Mouse (Mus musculus) embryonic facial prominence, embryonic 13.5 days (tissue): ENCODE results near the gene Igf2r. TPM values are rescaled to one million over a fixed set of nuclear protein-coding genes. Genes with fewer than 3 reads are reported as not detected.
A peak's percentile ranks its signal among the peaks of the same experiment; 100 is the strongest.

Source experiments
- ATAC-seq: fragments of 200-750 bp; cut with Nextera tagmentation; 2 replicates; pipeline ENCODE4 v1.8.0; 2017; ENCODE audit warnings: low read depth; ENCODE audit not compliant: insufficient number of reproducible peaks, insufficient read depth, low FRiP score, low TSS enrichment
- H3K27ac ChIP-seq: fragments of 300-500 bp; sonication (generic); 2 replicates; pipeline ENCODE4 v1.5.1; 2015; ENCODE audit warnings: moderate library complexity, mild to moderate bottlenecking, inconsistent platforms
- H3K27me3 ChIP-seq: fragments of 300-500 bp; sonication (generic); 2 replicates; pipeline ENCODE4 v1.6.1; 2015; ENCODE audit warnings: mild to moderate bottlenecking, inconsistent platforms
- H3K36me3 ChIP-seq: fragments of 300-500 bp; sonication (generic); 2 replicates; pipeline ENCODE4 v1.6.1; 2015; ENCODE audit warnings: mild to moderate bottlenecking, inconsistent platforms
- H3K4me1 ChIP-seq: fragments of 300-500 bp; sonication (generic); 2 replicates; pipeline ENCODE4 v1.6.1; 2015; ENCODE audit warnings: inconsistent platforms
- H3K4me2 ChIP-seq: fragments of 300-500 bp; sonication (generic); 2 replicates; pipeline ENCODE4 v1.6.1; 2015; ENCODE audit warnings: moderate library complexity, mild to moderate bottlenecking, inconsistent platforms
- H3K4me3 ChIP-seq: fragments of 300-500 bp; sonication (generic); 2 replicates; pipeline ENCODE4 v1.5.1; 2015; ENCODE audit warnings: mild to moderate bottlenecking, inconsistent platforms
- H3K9ac ChIP-seq: fragments of 300-500 bp; sonication (generic); 2 replicates; pipeline ENCODE4 v1.6.1; 2015; ENCODE audit warnings: mild to moderate bottlenecking, inconsistent platforms
- H3K9me3 ChIP-seq: fragments of 300-500 bp; sonication (generic); 2 replicates; pipeline ENCODE4 v1.6.1; 2016; ENCODE audit warnings: inconsistent platforms
- WGBS: fragments of 180-500 bp; shearing (Covaris S2); methylation state at CpG from one replicate; pipeline ENCODE4 v1.1.7; 2015; ENCODE audit warnings: mixed read lengths; 5-methylcytosine and 5-hydroxymethylcytosine counted together
- polyA plus RNA-seq: library from polyadenylated mRNA; unstranded; fragments of >200 nt; fragmentation: Nextera tagmentation; extraction: Ambion mirVana; gene quantifications from 2 replicates; pipeline ENCODE4 v1.2.1, GENCODE M21; 2015

The Igf2r gene
- polyA plus RNA-seq, 1 experiment from 2014 or later = 27.9 TPM

DNA sequence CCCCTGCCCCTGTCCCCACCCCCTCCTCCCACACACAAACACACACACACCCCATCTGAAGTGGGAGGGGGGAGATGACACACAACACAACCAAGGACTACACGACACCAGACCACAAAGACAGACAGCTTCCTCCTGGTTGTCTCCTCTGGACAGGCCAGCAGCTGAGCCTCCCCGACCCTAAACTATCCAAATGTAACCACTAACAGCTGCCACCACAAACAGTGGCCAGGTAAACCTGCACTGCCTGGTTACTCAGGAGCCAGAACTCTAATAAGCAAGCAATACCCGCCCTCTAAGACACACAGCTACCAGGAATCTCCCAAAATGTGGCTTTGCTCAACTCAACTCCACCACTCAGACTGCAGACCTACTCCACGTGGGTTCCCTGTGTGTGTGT, 13.5 kb downstream of the Igf2r start:
- Histone ChIP-seq H3K4me1 (peaks cover 76% of the 10 kb centered on the region), H3K9ac (no peak overlapping the region), H3K27ac (peak overlapping the region; percentile 44; the same call in 1 of the 2 replicates), H3K27me3 (no peaks in the 10 kb centered on the region), H3K36me3 (peaks cover 6% of the 10 kb centered on the region; the same call in 1 of the 2 replicates), H3K4me2 (no peak overlapping the region), H3K4me3 (no peak overlapping the region), H3K9me3 (no peaks in the 10 kb centered on the region)
- 67% methylated on average over 4 of the region's 4 CpGs for WGBS
- no peak for ATAC-seq

- Histone ChIP-seq H3K9ac (no peak overlapping the region), H3K9me3 (no peaks in the 10 kb centered on the region), H3K4me1 (peaks cover 78% of the 10 kb centered on the region), H3K36me3 (0 out of 2 replicates have a peak, but pooled peaks cover 6% of the 10 kb centered on the region), H3K27me3 (no peaks in the 10 kb centered on the region), H3K4me3 (no peak overlapping the region), H3K4me2 (no peak overlapping the region), H3K27ac (peak overlapping the region; percentile 22; the same call in 1 of the 2 replicates)
- ATAC-seq = no peak
- 70% methylated on average over 4 of the region's 4 CpGs for WGBS
These were observed 14.3 kb downstream of the Igf2r start for GRCm38 (mm10) chr17:12755146-12755545.

- 59% methylated on average over 3 of the region's 3 CpGs for WGBS
- Histone ChIP-seq H3K36me3 (0 out of 2 replicates have a peak, but pooled peaks cover 6% of the 10 kb centered on the region), H3K9ac (0 out of 2 replicates have a peak overlapping the region, but pooled peaks have one; percentile 16), H3K4me1 (peaks cover 78% of the 10 kb centered on the region), H3K27me3 (no peaks in the 10 kb centered on the region), H3K27ac (no peak overlapping the region), H3K4me3 (no peak overlapping the region), H3K4me2 (no peak overlapping the region), H3K9me3 (no peaks in the 10 kb centered on the region)
- ATAC-seq = no peak
These were observed 15.0 kb downstream of the Igf2r start for GRCm38 (mm10) chr17:12754243-12755007.

DNA sequence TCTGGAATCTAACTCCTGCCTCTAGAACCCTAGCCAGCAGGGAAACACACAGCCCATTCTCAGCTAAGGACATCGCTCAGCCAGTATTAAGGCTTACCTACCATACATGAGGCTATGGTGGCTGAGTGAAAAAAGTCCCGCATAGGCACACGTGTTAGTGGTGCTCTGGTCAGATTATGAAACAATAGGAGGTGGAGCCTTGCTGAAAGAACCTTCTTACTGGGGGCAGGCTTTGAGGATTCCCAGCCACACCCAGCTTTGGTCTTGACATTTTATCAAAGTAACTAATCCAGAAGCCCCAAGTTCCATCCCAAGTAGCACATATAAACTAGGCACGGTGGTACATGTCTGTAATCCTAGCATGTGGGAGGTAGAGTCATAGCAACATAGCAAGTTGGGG, 16.4 kb downstream of the Igf2r start:
- peaks cover 81% of the 10 kb centered on the region for H3K4me1 ChIP-seq
- no peak overlapping the region for H3K9ac ChIP-seq
- H3K36me3 ChIP-seq = peaks cover 17% of the 10 kb centered on the region; the same call in 1 of the 2 replicates
- no peaks in the 10 kb centered on the region for H3K9me3 ChIP-seq
- ATAC-seq = no peak
- H3K27me3 ChIP-seq = no peaks in the 10 kb centered on the region
- no peak overlapping the region for H3K4me2 ChIP-seq
- H3K27ac ChIP-seq = no peak overlapping the region
- WGBS = 72% methylated on average over 4 of the region's 4 CpGs
- no peak overlapping the region for H3K4me3 ChIP-seq

DNA sequence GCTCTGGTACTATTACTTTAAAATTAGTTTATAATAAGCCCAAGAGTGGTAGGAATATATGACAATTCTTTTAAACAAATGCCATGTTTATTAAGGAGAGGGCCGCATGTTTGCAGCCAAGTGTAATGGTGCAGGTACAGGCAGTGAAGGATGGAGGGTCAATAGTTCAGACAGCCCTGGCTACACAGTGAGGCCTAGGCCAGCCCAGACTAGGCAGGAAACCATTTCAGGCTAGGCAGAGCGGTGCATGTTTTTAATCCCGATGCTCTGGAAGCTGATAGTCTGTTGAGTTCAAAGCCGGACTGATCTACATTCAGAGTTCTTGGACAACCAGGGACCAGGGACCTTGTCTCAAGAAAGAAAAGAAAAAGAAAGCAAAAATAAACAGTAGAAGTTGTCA, 17.8 kb downstream of the Igf2r start:
- Histone ChIP-seq H3K4me1 (peaks cover 78% of the 10 kb centered on the region), H3K4me2 (no peak overlapping the region)
- WGBS = 33% methylated on average over 4 of the region's 4 CpGs

DNA sequence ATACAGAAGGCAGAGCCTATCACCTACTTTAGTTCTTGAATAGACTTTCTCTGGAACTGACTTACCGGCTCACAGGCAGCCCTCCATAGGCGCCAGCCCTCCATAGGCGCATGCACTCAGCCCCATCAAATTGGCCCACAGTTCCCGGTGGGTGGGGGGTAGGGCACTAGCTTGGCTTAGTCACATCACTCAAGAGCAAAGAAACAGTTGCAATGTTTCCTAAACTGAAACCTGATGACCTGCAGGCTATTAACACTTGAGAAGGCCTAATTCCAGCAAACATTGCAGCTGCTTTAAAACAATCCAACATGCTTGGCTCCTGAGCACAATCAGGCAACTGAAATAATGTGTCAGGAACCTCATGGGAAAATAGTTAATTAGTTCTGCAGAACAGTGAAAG, 18.2 kb downstream of the Igf2r start:
- Histone ChIP-seq H3K9ac (no peak overlapping the region), H3K36me3 (peaks cover 25% of the 10 kb centered on the region), H3K27ac (peak overlapping the region; percentile 85), H3K4me1 (peaks cover 74% of the 10 kb centered on the region), H3K4me3 (no peak overlapping the region), H3K27me3 (no peaks in the 10 kb centered on the region), H3K9me3 (no peaks in the 10 kb centered on the region), H3K4me2 (peak overlapping the region; percentile 29; the same call in 1 of the 2 replicates)
- ATAC-seq = peak; percentile 56; the same call in 1 of the 2 replicates
- WGBS = 15% methylated on average over 4 of the region's 4 CpGs

More for the DNA sequence above, 17.8 kb downstream of the Igf2r start:
- peak overlapping the region; percentile 85 for H3K27ac ChIP-seq
- H3K9me3 ChIP-seq = no peaks in the 10 kb centered on the region
- no peaks in the 10 kb centered on the region for H3K27me3 ChIP-seq
- no peak for ATAC-seq
- H3K4me3 ChIP-seq = no peak overlapping the region
- no peak overlapping the region for H3K9ac ChIP-seq
- peaks cover 20% of the 10 kb centered on the region for H3K36me3 ChIP-seq

DNA sequence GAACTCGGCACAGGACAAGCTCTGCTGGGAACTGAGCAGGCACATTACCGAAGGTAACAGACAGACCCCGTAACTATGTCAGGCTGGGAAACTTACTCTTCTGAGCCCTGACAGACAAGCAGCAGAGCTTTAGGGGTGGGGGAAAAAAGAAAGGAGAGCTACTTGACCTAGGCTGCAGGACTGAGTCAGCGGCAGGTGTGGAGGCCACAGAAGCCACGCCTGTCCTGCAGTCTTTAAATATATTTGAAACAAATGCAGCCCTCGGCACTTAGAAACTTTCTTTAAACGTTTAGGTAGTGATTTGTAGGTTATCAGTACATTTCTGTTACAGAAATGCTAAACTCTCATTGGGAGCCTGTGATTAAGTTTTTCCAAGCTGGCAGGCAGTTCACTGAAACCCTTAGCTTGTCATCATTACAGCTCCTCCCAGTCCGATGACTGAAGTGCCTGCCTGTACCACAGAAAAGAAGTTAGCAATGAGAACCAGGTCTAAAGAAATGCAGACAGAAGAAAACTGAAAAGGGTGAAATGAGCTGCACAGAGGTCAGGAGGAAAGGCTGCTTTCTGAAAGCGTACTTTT, 18.8 kb downstream of the Igf2r start:
- H3K27me3 ChIP-seq = no peaks in the 10 kb centered on the region
- peak overlapping the region; percentile 29 for H3K4me2 ChIP-seq
- 21% methylated on average over 9 of the region's 9 CpGs for WGBS
- peak overlapping the region; percentile 85 for H3K27ac ChIP-seq
- peaks cover 30% of the 10 kb centered on the region for H3K36me3 ChIP-seq
- no peak for ATAC-seq
- H3K9ac ChIP-seq = no peak overlapping the region
- no peaks in the 10 kb centered on the region for H3K9me3 ChIP-seq
- no peak overlapping the region for H3K4me3 ChIP-seq
- H3K4me1 ChIP-seq = peaks cover 68% of the 10 kb centered on the region

GRCm38 (mm10) chr17:12749421-12750367, 19.8 kb downstream of the Igf2r start:
- WGBS = 25% methylated on average over 8 of the region's 8 CpGs
- Histone ChIP-seq H3K4me2 (peak overlapping the region; percentile 29), H3K27me3 (no peaks in the 10 kb centered on the region), H3K27ac (peak overlapping the region; percentile 85), H3K36me3 (peaks cover 40% of the 10 kb centered on the region), H3K9me3 (0 out of 2 replicates have a peak, but pooled peaks cover 3% of the 10 kb centered on the region), H3K9ac (peak overlapping the region; percentile 40; the same call in 1 of the 2 replicates), H3K4me1 (peaks cover 58% of the 10 kb centered on the region), H3K4me3 (no peak overlapping the region)
- ATAC-seq = no peak

DNA sequence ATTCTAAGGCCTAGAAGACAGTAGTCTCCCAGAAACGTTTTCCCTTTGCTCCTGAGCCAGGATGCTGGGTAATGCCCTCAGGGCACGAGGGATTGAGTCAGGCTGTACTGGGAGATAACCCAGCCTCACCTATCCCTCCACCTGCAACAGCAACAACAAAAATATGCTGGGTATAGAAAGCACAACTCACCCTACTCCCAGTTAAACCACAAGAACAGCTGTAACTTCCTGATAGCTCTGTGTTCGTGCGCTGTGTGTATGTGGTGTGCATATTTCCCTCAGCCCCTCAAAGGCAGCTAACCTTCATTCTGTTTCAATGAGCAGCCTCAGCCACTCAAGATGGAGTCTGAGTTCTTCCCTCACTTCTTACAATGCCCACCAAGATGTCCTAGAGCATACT, 23.7 kb downstream of the Igf2r start:
- WGBS = 70% methylated on average over 4 of the region's 4 CpGs

GRCm38 (mm10) chr17:12744071-12744470, 25.4 kb downstream of the Igf2r start:
- Histone ChIP-seq H3K4me3 (no peak overlapping the region), H3K4me1 (peaks cover 38% of the 10 kb centered on the region), H3K27ac (no peak overlapping the region), H3K9ac (no peak overlapping the region), H3K9me3 (peaks cover 33% of the 10 kb centered on the region), H3K27me3 (no peaks in the 10 kb centered on the region), H3K36me3 (peaks cover 93% of the 10 kb centered on the region), H3K4me2 (peak overlapping the region; percentile 62; the same call in 1 of the 2 replicates)
- ATAC-seq = no peak
- 74% methylated on average over 1 of the region's 1 CpGs for WGBS

More for the DNA sequence above, 23.7 kb downstream of the Igf2r start:
- no peak overlapping the region for H3K27ac ChIP-seq
- H3K4me1 ChIP-seq = peaks cover 44% of the 10 kb centered on the region
- no peak overlapping the region for H3K4me3 ChIP-seq
- H3K4me2 ChIP-seq = no peak overlapping the region
- peaks cover 33% of the 10 kb centered on the region for H3K9me3 ChIP-seq
- no peak for ATAC-seq
- H3K36me3 ChIP-seq = peaks cover 79% of the 10 kb centered on the region
- H3K9ac ChIP-seq = no peak overlapping the region
- H3K27me3 ChIP-seq = no peaks in the 10 kb centered on the region
